Mouse (Mus musculus) E14TG2a.4 (cell line): ENCODE data around the gene Piga.

ENCODE experiments used
- CTCF ChIP-seq: conservative IDR thresholded peaks from 2 replicates; pipeline ENCODE4 v1.5.1; 2014; ENCODE audit warnings: low read length
- NANOG ChIP-seq: IDR thresholded peaks from 2 replicates; pipeline ENCODE4 v1.6.1; 2014; ENCODE audit warnings: borderline replicate concordance, low read length, mixed read lengths
- POU5F1 ChIP-seq: IDR thresholded peaks from 2 replicates; pipeline ENCODE4 v1.6.1; 2014; ENCODE audit warnings: low read length, borderline replicate concordance

DNA sequence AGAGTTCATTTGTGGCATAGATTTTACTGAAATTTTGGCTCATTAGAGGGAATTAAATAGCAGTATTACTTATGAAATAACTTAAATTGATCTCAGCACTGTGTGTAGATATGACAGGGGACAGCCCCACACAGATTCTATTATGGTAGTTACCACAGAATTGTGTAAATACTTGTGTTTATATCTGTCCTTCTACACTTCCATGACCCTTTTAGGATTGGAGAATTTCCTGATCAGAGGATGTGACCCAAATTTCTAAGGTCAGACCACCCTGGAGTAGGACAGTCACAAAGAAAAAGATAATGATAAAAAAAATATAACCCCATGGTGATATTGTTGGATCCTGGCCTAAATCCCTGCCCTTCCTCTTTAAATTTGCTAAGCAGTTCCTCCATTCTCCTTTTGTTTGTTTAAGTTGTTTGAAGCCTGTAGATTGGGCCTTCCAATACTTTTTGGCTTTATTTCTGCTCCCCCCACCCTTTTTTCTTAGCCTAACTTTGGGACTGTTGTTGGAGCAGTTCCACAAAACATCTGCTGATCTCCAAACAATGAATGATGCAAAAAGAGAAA lies 14.4 kb upstream of the Piga start:
- no peak for TF ChIP-seq CTCF
- TF ChIP-seq NANOG, result no peak
- no peak for TF ChIP-seq POU5F1
